ENCODE assay signal across 9 mouse cellular contexts in the genomic region with DNA sequence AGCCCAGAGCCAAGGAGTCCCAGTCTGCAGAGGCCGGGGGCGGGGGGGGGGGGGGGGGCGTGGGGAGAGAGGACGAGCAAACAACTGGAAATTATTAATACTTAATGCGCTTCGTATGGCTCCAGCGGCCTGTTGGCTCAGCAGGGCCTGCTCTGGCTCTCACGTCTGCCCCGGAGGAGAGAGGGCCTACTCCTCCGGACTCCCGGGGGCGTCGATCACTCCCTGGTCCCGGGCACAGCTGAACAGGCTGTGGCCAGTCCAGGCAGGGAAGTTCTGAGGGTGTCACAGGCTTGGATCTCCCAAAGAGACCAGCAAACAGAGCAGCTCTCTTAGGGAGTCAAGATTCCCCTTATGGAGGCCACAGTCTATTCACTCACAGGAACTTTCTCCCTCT. TPM values are rescaled to one million over a fixed set of nuclear protein-coding genes. Genes with fewer than 3 reads are reported as not detected.
A peak's percentile ranks its signal among the peaks of the same experiment; 100 is the strongest.
DNase-seq lines count a peak whose midpoint lies in the region; ATAC-seq and TF ChIP-seq lines count a peak whose summit lies in the region.
"Had no signal": no experiment of that assay in that cellular context is flagged by ENCODE, and none has a peak within 500 bp of the region (broad histone marks: within the 10 kb centered on the region; RNA-seq: fewer than 3 reads in every experiment).

No protein-coding gene starts in this region.

- H3K9ac ChIP-seq in hindbrain, postnatal 0 days (replicated peaks; ENCODE audit: low read length) = peak overlapping the region; percentile 71
- H3K9ac ChIP-seq in midbrain, embryonic 11.5 days (ENCODE audit: low read length) = peak overlapping the region; percentile 71

- peak; percentile 33 for ATAC-seq in hindbrain, postnatal 0 days
- peak; percentile 35 for ATAC-seq in midbrain, embryonic 11.5 days (ENCODE audit: low FRiP score)
- ATAC-seq in erythroid progenitor cell, adult 5-6 weeks (replicated peaks; ENCODE audit: low FRiP score, poor library complexity, severe bottlenecking) = no peak

- H3K4me2 ChIP-seq in hindbrain, postnatal 0 days (ENCODE audit: low read depth, low read length) = peak overlapping the region; percentile 90
- peak overlapping the region; percentile 92 for H3K4me2 ChIP-seq in midbrain, embryonic 11.5 days

- peak; percentile 54 for DNase-seq in adrenal gland, postnatal 14 days
- DNase-seq in adrenal gland, postnatal 4 days (ENCODE audit: low spot score in 2 of 2) = no peak
- no peak for DNase-seq in thymus, adult 2 months
- no peak for DNase-seq in thymus, postnatal 36 days
- no peak for DNase-seq in hindbrain, postnatal 0 days (ENCODE audit: low spot score)
- peak; percentile 88 for DNase-seq in midbrain, embryonic 11.5 days (ENCODE audit: low spot score, missing footprints)
- no peak for DNase-seq in thymus, postnatal 25 days

- no peak for TF ChIP-seq POLR2A in thymus, adult 2 months (IDR thresholded peaks at IDR 0.05; ENCODE audit: control insufficient read depth, extremely low read depth, insufficient read depth, low read length, poor library complexity)

- H3K27me3 ChIP-seq in thymus, adult 2 months (ENCODE audit: control insufficient read depth, insufficient read depth, low read length) = peaks cover 13% of the 10 kb centered on the region; the same call in 1 of the 2 replicates
- no peaks in the 10 kb centered on the region for H3K27me3 ChIP-seq in hindbrain, postnatal 0 days (ENCODE audit: insufficient read depth, low read length)
- peaks cover 3% of the 10 kb centered on the region; the same call in 1 of the 2 replicates for H3K27me3 ChIP-seq in midbrain, embryonic 11.5 days (ENCODE audit: control insufficient read depth, insufficient read depth, low read length)

- TF ChIP-seq CTCF in thymus, adult 2 months (IDR thresholded peaks at IDR 0.05; ENCODE audit: borderline replicate concordance, control insufficient read depth, extremely low read depth, insufficient read depth, low read length, poor library complexity) = no peak
- TF ChIP-seq CTCF in hindbrain, postnatal 0 days (IDR thresholded peaks at IDR 0.05; ENCODE audit: low read depth) = no peak

- peaks cover 13% of the 10 kb centered on the region for H3K4me1 ChIP-seq in thymus, adult 2 months (replicated peaks; ENCODE audit: control insufficient read depth, insufficient read depth, low read length)
- H3K4me1 ChIP-seq in hindbrain, postnatal 0 days (ENCODE audit: insufficient read depth, low read length) = no peaks in the 10 kb centered on the region; the same call in 1 of the 2 replicates
- peaks cover 14% of the 10 kb centered on the region for H3K4me1 ChIP-seq in midbrain, embryonic 11.5 days (ENCODE audit: control insufficient read depth, insufficient read depth, low read length)

- no peak overlapping the region for H3K27ac ChIP-seq in thymus, adult 2 months (ENCODE audit: control insufficient read depth, insufficient read depth, low read length)
- no peak overlapping the region for H3K27ac ChIP-seq in hindbrain, postnatal 0 days
- H3K27ac ChIP-seq in midbrain, embryonic 11.5 days (ENCODE audit: low read depth, low read length) = no peak overlapping the region

- H3K36me3 ChIP-seq in thymus, adult 2 months (ENCODE audit: control insufficient read depth, insufficient read depth, low read length) = no peaks in the 10 kb centered on the region
- H3K36me3 ChIP-seq in hindbrain, postnatal 0 days (ENCODE audit: insufficient read depth, low read length) = no peaks in the 10 kb centered on the region
- no peaks in the 10 kb centered on the region for H3K36me3 ChIP-seq in midbrain, embryonic 11.5 days (ENCODE audit: control insufficient read depth, insufficient read depth, low read length)

- WGBS in thymus, adult 2 months = 32% methylated on average over 12 of the region's 14 CpGs
- WGBS in hindbrain, postnatal 0 days = 2% methylated on average over 10 of the region's 14 CpGs
- WGBS in midbrain, embryonic 11.5 days = 0% methylated on average over 8 of the region's 14 CpGs

- peak overlapping the region; percentile 47 for H3K4me3 ChIP-seq in thymus, adult 2 months (ENCODE audit: control insufficient read depth, insufficient read depth, low read length)
- H3K4me3 ChIP-seq in hindbrain, postnatal 0 days (ENCODE audit: low read length) = peak overlapping the region; percentile 64
- peak overlapping the region; percentile 41 for H3K4me3 ChIP-seq in midbrain, embryonic 11.5 days (ENCODE audit: low read depth, low read length)

- H3K9me3 ChIP-seq in hindbrain, postnatal 0 days (ENCODE audit: low read length) = no peaks in the 10 kb centered on the region; the same call in 1 of the 2 replicates
- H3K9me3 ChIP-seq in midbrain, embryonic 11.5 days (ENCODE audit: control insufficient read depth, low read length) = no peaks in the 10 kb centered on the region

RNA-seq across cellular contexts. Expression of gene Rflnb, which starts 0.5 kb away (rescaled TPM):
- 53.4 and 64.1 TPM in 2 replicates for total RNA-seq in adrenal gland, postnatal 14 days (2021)
- 10 to 100 TPM; 35.5 to 40.1 TPM for total RNA-seq in adrenal gland, postnatal 4 days (2021)
- polyA plus RNA-seq in thymus, adult 2 months (2012; rRNA removed) = 8.7 and 8.9 TPM in 2 replicates
- total RNA-seq in hindbrain, postnatal 0 days (2014; rRNA removed) = 13.6 and 17.4 TPM in 2 replicates
- 14.9 and 15.3 TPM in 2 replicates for polyA plus RNA-seq in hindbrain, postnatal 0 days (2015; fragmentation: Nextera tagmentation; extraction: Ambion mirVana)
- 13.4 and 13.9 TPM in 2 replicates for polyA plus RNA-seq in midbrain, embryonic 11.5 days (2014; fragmentation: Nextera tagmentation; extraction: Ambion mirVana)
- total RNA-seq in erythroid progenitor cell, adult 5-6 weeks (2015; ENCODE audit: low replicate concordance) = 8.8 and 11.5 TPM in 2 replicates
- total RNA-seq in erythroid progenitor cell, adult 5-6 weeks (2017; ENCODE audit: low replicate concordance) = 6.7 and 7.2 TPM in 2 replicates

RNA-seq across cellular contexts. Expression of gene 1700016K19Rik, which starts 28.4 kb away (rescaled TPM):
- not detected in 2 replicates for total RNA-seq in adrenal gland, postnatal 14 days (2021)
- total RNA-seq in adrenal gland, postnatal 4 days (2021) = not detected
- polyA plus RNA-seq in thymus, adult 2 months (2012; rRNA removed) = 0.38 and 0.74 TPM in 2 replicates
- total RNA-seq in hindbrain, postnatal 0 days (2014; rRNA removed) = 2.5 and 4.8 TPM in 2 replicates
- 6.2 and 6.3 TPM in 2 replicates for polyA plus RNA-seq in hindbrain, postnatal 0 days (2015; fragmentation: Nextera tagmentation; extraction: Ambion mirVana)
- polyA plus RNA-seq in midbrain, embryonic 11.5 days (2014; fragmentation: Nextera tagmentation; extraction: Ambion mirVana) = 0.23 TPM in 1 of 2 replicates, not detected in the other
- not detected in 2 replicates for total RNA-seq in erythroid progenitor cell, adult 5-6 weeks (2015; ENCODE audit: low replicate concordance)
- not detected in 2 replicates for total RNA-seq in erythroid progenitor cell, adult 5-6 weeks (2017; ENCODE audit: low replicate concordance)
- total RNA-seq: heart, postnatal 36 days had no signal

Comparison
In these comparisons a context has a peak if more than half of its experiments do, and no peak if none do; other contexts are left out.
1. DNase-seq: peak in adrenal gland, postnatal 14 days (single experiment) and midbrain, embryonic 11.5 days (single experiment); none in adrenal gland, postnatal 4 days (0 of 2), thymus, adult 2 months (single experiment), thymus, postnatal 36 days (0 of 2), hindbrain, postnatal 0 days (single experiment) and thymus, postnatal 25 days (single experiment).
2. Peak in every context shown above with its lines, with median percentiles within 50 percentile points of each other: H3K4me3 ChIP-seq.